Mouse (Mus musculus): ENCODE data around the gene Bin2. TPM values are rescaled to one million over a fixed set of nuclear protein-coding genes. Genes with fewer than 3 reads are reported as not detected.
A peak's percentile ranks its signal among the peaks of the same experiment; 100 is the strongest.

Gene Bin2
- polyA plus RNA-seq, 1 experiment: 114 TPM

- Histone ChIP-seq H3K27me3 (ENCODE audit: control insufficient read depth, insufficient read depth, low read length) (no peaks in the 10 kb centered on the region), H3K4me3 (ENCODE audit: control insufficient read depth, insufficient read depth, low read length) (no peak overlapping the region), H3K36me3 (ENCODE audit: control insufficient read depth, insufficient read depth, low read length) (no peaks in the 10 kb centered on the region), H3K4me1 (replicated peaks; ENCODE audit: control insufficient read depth, insufficient read depth, low read length) (peaks cover 28% of the 10 kb centered on the region), H3K27ac (ENCODE audit: control insufficient read depth, insufficient read depth, low read length) (no peak overlapping the region)
- TF ChIP-seq CTCF (IDR thresholded peaks at IDR 0.05; ENCODE audit: borderline replicate concordance, control insufficient read depth, extremely low read depth, insufficient read depth, low read length, poor library complexity) (no peak), POLR2A (IDR thresholded peaks at IDR 0.05; ENCODE audit: control insufficient read depth, extremely low read depth, insufficient read depth, low read length, poor library complexity) (no peak)
- no peak for DNase-seq
- 85% methylated on average over 3 of the region's 3 CpGs for WGBS
These were observed 67.7 kb downstream of the Bin2 start for GRCm38 (mm10) chr15:100601669-100602068.

GRCm38 (mm10) chr15:100600696-100601272 lies 68.6 kb downstream of the Bin2 start:
- Histone ChIP-seq H3K27me3 (ENCODE audit: control insufficient read depth, insufficient read depth, low read length) (no peaks in the 10 kb centered on the region), H3K27ac (ENCODE audit: control insufficient read depth, insufficient read depth, low read length) (no peak overlapping the region), H3K4me3 (ENCODE audit: control insufficient read depth, insufficient read depth, low read length) (peak overlapping the region; percentile 86), H3K4me1 (replicated peaks; ENCODE audit: control insufficient read depth, insufficient read depth, low read length) (peaks cover 28% of the 10 kb centered on the region), H3K36me3 (ENCODE audit: control insufficient read depth, insufficient read depth, low read length) (no peaks in the 10 kb centered on the region)
- no peak for DNase-seq
- WGBS: 60% methylated on average over 21 of the region's 21 CpGs
- TF ChIP-seq CTCF (IDR thresholded peaks at IDR 0.05; ENCODE audit: borderline replicate concordance, control insufficient read depth, extremely low read depth, insufficient read depth, low read length, poor library complexity) (no peak), POLR2A (IDR thresholded peaks at IDR 0.05; ENCODE audit: control insufficient read depth, extremely low read depth, insufficient read depth, low read length, poor library complexity) (no peak)

GRCm38 (mm10) chr15:100600047-100600695 lies 69.2 kb downstream of the Bin2 start:
- DNase-seq: peak; percentile 88
- peak overlapping the region; percentile 95 for H3K27ac ChIP-seq (ENCODE audit: control insufficient read depth, insufficient read depth, low read length)
- TF ChIP-seq POLR2A (IDR thresholded peaks at IDR 0.05; ENCODE audit: control insufficient read depth, extremely low read depth, insufficient read depth, low read length, poor library complexity) (no peak), CTCF (IDR thresholded peaks at IDR 0.05; ENCODE audit: borderline replicate concordance, control insufficient read depth, extremely low read depth, insufficient read depth, low read length, poor library complexity) (peak; percentile 81)
- WGBS: 3% methylated on average over 35 of the region's 35 CpGs
- peaks cover 23% of the 10 kb centered on the region for H3K4me1 ChIP-seq (replicated peaks; ENCODE audit: control insufficient read depth, insufficient read depth, low read length)
- H3K36me3 ChIP-seq (ENCODE audit: control insufficient read depth, insufficient read depth, low read length): no peaks in the 10 kb centered on the region
- peak overlapping the region; percentile 86 for H3K4me3 ChIP-seq (ENCODE audit: control insufficient read depth, insufficient read depth, low read length)
- H3K27me3 ChIP-seq (ENCODE audit: control insufficient read depth, insufficient read depth, low read length): no peaks in the 10 kb centered on the region

GRCm38 (mm10) chr15:100599276-100600046 lies 69.9 kb downstream of the Bin2 start, which contains the start of gene Pou6f1:
Gene Pou6f1 (minus strand): TSS chr15:100599984.
- H3K27ac ChIP-seq (ENCODE audit: control insufficient read depth, insufficient read depth, low read length): peak within 1 kb of the TSS; percentile 95
- H3K36me3 ChIP-seq (ENCODE audit: control insufficient read depth, insufficient read depth, low read length): no peaks in the 10 kb centered on the region
- H3K27me3 ChIP-seq (ENCODE audit: control insufficient read depth, insufficient read depth, low read length): no peaks in the 10 kb centered on the region
- 1% methylated on average over 75 of the region's 76 CpGs for WGBS
- H3K4me1 ChIP-seq (replicated peaks; ENCODE audit: control insufficient read depth, insufficient read depth, low read length): peaks cover 17% of the 10 kb centered on the region
- TF ChIP-seq POLR2A (IDR thresholded peaks at IDR 0.05; ENCODE audit: control insufficient read depth, extremely low read depth, insufficient read depth, low read length, poor library complexity) (0 out of 2 replicates have a peak, but pooled peaks have one; percentile 27), CTCF (IDR thresholded peaks at IDR 0.05; ENCODE audit: borderline replicate concordance, control insufficient read depth, extremely low read depth, insufficient read depth, low read length, poor library complexity) (no peak)
- DNase-seq: peak; percentile 47
- peak within 1 kb of the TSS; percentile 86 for H3K4me3 ChIP-seq (ENCODE audit: control insufficient read depth, insufficient read depth, low read length)

GRCm38 (mm10) chr15:100598883-100599275 lies 70.5 kb downstream of the Bin2 start:
- Histone ChIP-seq H3K27ac (ENCODE audit: control insufficient read depth, insufficient read depth, low read length) (peak overlapping the region; percentile 95), H3K27me3 (ENCODE audit: control insufficient read depth, insufficient read depth, low read length) (no peaks in the 10 kb centered on the region), H3K36me3 (ENCODE audit: control insufficient read depth, insufficient read depth, low read length) (no peaks in the 10 kb centered on the region), H3K4me3 (ENCODE audit: control insufficient read depth, insufficient read depth, low read length) (peak overlapping the region; percentile 86), H3K4me1 (replicated peaks; ENCODE audit: control insufficient read depth, insufficient read depth, low read length) (peaks cover 14% of the 10 kb centered on the region)
- TF ChIP-seq POLR2A (IDR thresholded peaks at IDR 0.05; ENCODE audit: control insufficient read depth, extremely low read depth, insufficient read depth, low read length, poor library complexity) (no peak), CTCF (IDR thresholded peaks at IDR 0.05; ENCODE audit: borderline replicate concordance, control insufficient read depth, extremely low read depth, insufficient read depth, low read length, poor library complexity) (no peak)
- WGBS: under 1% methylated on average over 12 of the region's 12 CpGs
- DNase-seq: no peak

GRCm38 (mm10) chr15:100598287-100598882 lies 71.0 kb downstream of the Bin2 start:
- Histone ChIP-seq H3K36me3 (ENCODE audit: control insufficient read depth, insufficient read depth, low read length) (no peaks in the 10 kb centered on the region), H3K27ac (ENCODE audit: control insufficient read depth, insufficient read depth, low read length) (peak overlapping the region; percentile 95), H3K27me3 (ENCODE audit: control insufficient read depth, insufficient read depth, low read length) (no peaks in the 10 kb centered on the region), H3K4me3 (ENCODE audit: control insufficient read depth, insufficient read depth, low read length) (peak overlapping the region; percentile 86), H3K4me1 (replicated peaks; ENCODE audit: control insufficient read depth, insufficient read depth, low read length) (peaks cover 14% of the 10 kb centered on the region)
- 2% methylated on average over 9 of the region's 9 CpGs for WGBS
- DNase-seq: peak; percentile 50
- TF ChIP-seq POLR2A (IDR thresholded peaks at IDR 0.05; ENCODE audit: control insufficient read depth, extremely low read depth, insufficient read depth, low read length, poor library complexity) (no peak), CTCF (IDR thresholded peaks at IDR 0.05; ENCODE audit: borderline replicate concordance, control insufficient read depth, extremely low read depth, insufficient read depth, low read length, poor library complexity) (no peak)

All from thymus, adult 2 months (tissue).